Mouse (Mus musculus) urinary bladder, postnatal 36 days (tissue): ENCODE results near the gene Ezr.
"Not testable (repeated sequence)": the region's sequence is repeated elsewhere in the genome, so short reads cannot be mapped to it uniquely, and the experiment has no call there.

Source experiments
- DNase-seq, 2 experiments: peaks; one replicate each; pipeline ENCODE4 v3.0.0; 2022; ENCODE audit warnings: low spot score in 2 of 2, mixed read lengths in 1 of 2

The Ezr gene

GRCm38 (mm10) chr17:6708194-6708593, 74.4 kb downstream of the Ezr start:
- DNase-seq, result not testable (repeated sequence)

DNA sequence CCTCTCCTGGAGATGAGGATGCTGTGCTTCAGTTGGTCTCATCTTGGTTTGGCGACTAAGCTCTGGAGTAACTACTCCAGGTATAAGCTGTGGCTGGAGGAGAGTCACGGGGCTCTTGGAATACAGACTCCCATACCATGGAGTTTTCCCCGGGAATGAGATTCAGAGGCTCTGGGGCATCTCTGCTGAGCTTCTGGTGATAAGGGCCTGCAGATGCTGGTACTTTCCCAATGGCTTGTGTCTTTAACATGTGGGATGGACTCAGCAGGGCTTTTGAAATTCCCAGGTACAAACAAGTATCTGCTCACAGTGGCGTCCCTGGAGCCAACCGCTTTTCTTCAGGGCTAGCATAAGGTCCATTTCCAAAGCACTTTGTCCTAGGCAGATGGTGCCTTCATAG, 75.2 kb downstream of the Ezr start:
- DNase-seq, result not testable (repeated sequence)

- DNase-seq, result not testable (repeated sequence)
These were observed 76.1 kb downstream of the Ezr start for GRCm38 (mm10) chr17:6706448-6706847.

DNA sequence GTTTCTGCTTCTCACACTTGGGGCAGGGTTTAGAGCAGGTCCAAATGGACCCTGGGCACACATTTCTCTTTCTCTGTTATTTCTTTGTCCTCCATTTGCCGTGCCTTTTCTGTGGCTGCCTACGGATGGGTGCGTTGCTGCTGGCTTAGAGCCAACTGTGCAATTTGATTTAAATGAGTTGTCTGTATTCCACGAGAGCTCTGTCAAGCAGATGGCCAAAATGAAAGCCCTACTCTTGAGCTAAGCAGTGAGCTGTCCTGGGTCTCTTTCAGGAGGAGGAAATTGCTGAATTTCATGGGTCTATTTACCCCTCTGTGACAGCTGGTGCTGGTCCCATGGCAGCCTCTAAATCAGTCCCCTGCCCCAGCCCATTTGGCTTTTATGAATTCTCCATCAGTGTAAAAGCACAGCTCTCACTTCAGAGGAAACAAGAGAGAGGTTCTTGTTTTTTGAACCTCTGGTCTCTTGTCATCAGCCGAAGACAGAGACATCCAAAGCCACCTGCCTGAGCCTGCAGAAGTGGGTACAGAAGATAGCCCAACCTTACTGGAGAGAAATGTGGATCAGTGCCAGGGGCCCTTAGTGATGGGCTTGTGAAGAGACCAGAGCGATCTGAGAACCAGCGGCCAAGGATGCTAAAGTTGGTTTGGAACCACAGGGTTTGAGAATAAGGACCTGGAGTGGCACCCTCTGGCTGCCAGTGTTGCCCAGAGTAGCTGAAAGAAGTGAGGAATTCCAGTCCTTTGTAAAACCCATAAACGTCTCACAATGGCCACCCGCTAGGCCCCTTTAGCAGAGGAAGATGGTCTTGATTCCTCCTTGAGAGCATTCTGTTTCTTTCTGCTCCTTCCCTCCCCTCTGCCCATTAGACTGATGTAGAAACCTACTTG, 79.0 kb downstream of the Ezr start:
- DNase-seq, result not testable (repeated sequence)

DNA sequence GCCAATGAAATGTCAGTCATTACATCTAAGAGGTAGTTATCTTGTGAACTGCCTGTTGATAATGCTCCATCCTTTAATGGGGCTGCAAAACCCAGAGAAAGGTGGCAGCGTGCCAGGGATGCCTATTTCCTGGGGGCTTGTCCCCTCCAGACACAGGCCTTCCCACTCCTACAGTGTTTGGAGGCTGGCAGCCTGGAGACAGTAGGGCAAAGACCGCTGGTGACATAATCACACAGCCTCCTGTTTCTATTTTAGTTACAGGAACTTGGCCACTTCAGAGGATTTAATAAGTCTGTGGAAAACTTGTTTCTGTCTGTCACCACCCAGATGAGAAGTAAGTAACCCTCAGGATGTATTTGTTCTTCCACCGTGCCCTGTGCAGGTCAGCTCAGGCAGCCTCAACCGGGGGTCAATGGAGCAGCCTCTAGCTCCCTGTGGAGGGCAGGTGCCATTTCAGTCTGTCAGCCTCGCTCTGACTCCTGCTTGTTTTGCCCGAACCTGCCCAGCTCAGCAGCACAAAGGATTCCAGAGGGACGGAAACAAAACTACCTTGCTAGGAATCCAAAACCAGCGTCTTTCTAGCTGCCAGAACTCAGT, 79.9 kb downstream of the Ezr start:
- DNase-seq, result peak in 1 of 2 experiments; percentile 60

GRCm38 (mm10) chr17:6700077-6700476, 82.5 kb downstream of the Ezr start:
- DNase-seq, result not testable (repeated sequence)

DNA sequence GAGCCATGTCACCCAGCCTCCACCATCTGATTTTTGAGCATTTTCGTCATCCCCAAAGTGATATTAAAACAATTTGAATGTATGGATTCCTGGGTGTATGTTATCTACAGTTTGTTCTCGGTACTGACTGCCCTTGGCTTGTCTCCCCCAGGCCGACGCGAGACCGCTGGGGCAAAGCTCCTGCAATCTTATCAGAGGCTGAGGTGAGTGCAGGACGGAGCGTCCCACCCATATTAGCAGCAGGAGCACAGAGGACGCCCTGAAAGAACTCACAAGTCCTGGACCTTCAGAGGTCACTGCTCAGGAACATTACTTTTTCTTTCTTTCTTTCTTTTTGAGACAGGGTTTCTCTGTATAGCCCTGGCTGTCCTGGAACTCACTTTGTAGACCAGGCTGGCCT, 83.1 kb downstream of the Ezr start:
- not testable (repeated sequence) for DNase-seq

DNA sequence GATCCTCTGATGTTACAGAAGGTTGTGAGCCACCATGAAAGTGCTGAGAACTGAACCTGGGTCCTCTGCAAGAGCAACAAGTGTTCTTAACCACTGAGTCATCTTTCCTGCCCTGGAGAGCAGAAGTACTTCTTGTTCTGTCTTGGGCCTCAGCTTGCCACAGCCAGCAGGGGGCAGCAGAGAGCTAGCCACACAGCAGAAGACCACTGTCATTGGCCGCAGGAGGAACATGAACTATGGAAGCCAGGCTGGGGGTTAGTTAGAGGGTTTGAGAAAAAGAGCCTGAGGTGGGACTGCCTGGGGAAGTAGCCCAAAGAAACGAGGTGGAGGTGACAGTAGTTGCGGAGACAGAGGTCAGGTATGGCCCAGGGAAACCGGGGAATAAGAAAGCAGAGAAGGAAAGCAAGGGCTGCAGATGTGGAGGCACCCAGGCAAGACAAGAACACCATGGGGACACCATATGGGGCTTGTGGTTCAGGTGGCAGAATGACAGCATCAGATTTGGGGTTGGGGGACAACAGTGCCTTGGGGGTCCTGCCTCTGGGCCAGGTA, 85.3 kb downstream of the Ezr start:
- DNase-seq, result peak in 1 of 2 experiments; percentile 67

- DNase-seq, result not testable (repeated sequence)
These were observed 86.1 kb downstream of the Ezr start for GRCm38 (mm10) chr17:6696521-6696920.

- not testable (repeated sequence) for DNase-seq
These were observed 86.9 kb downstream of the Ezr start for GRCm38 (mm10) chr17:6695712-6696111.

GRCm38 (mm10) chr17:6691596-6691995, 91.0 kb downstream of the Ezr start:
- DNase-seq, result peak; percentile 89 to 93

- DNase-seq, result not testable (repeated sequence)
These were observed 93.2 kb downstream of the Ezr start for GRCm38 (mm10) chr17:6689344-6689743.
